Mouse (Mus musculus) heart, embryonic 11.5 days (tissue): ENCODE measurements around the gene Traip. TPM values are rescaled to one million over a fixed set of nuclear protein-coding genes. Genes with fewer than 3 reads are reported as not detected.

Experiments
- ATAC-seq: fragments of 200-750 bp; cut with Nextera tagmentation; replicated peaks from 2 replicates; pipeline ENCODE4 v1.8.0; 2017; ENCODE audit warnings: moderate library complexity; ENCODE audit not compliant: insufficient number of reproducible peaks, low FRiP score, low TSS enrichment
- H3K27ac ChIP-seq: fragments of 300-500 bp; sonication (generic); 2 replicates; pipeline ENCODE4 v1.5.1; 2014; ENCODE audit warnings: mild to moderate bottlenecking, low read depth, low read length
- H3K27me3 ChIP-seq: fragments of 300-500 bp; sonication (generic); 2 replicates; pipeline ENCODE4 v1.6.1; 2014; ENCODE audit warnings: mild to moderate bottlenecking, low read length, mixed read lengths; ENCODE audit not compliant: control insufficient read depth, insufficient read depth
- H3K36me3 ChIP-seq: fragments of 300-500 bp; sonication (generic); 2 replicates; pipeline ENCODE4 v1.6.1; 2014; ENCODE audit warnings: mild to moderate bottlenecking, low read length, moderate library complexity, mixed read lengths; ENCODE audit not compliant: control insufficient read depth, insufficient read depth
- H3K4me1 ChIP-seq: fragments of 300-500 bp; sonication (generic); 2 replicates; pipeline ENCODE4 v1.6.1; 2014; ENCODE audit warnings: low read length; ENCODE audit not compliant: control insufficient read depth, insufficient read depth
- H3K4me2 ChIP-seq: fragments of 300-500 bp; sonication (generic); 2 replicates; pipeline ENCODE4 v1.6.1; 2014; ENCODE audit warnings: mild to moderate bottlenecking, moderate library complexity
- H3K4me3 ChIP-seq: fragments of 300-500 bp; sonication (generic); 2 replicates; pipeline ENCODE4 v1.5.1; 2014; ENCODE audit warnings: low read depth, low read length
- H3K9ac ChIP-seq: fragments of 300-500 bp; sonication (generic); 2 replicates; pipeline ENCODE4 v1.6.1; 2014; ENCODE audit warnings: mild to moderate bottlenecking, low read depth, low read length, moderate library complexity
- H3K9me3 ChIP-seq: fragments of 300-500 bp; sonication (generic); replicated peaks from 2 replicates; pipeline ENCODE4 v1.6.1; 2016; ENCODE audit warnings: low read length; ENCODE audit not compliant: control insufficient read depth
- WGBS: fragments of 180-500 bp; shearing (Covaris S2); extraction: QIAGEN DNeasy Blood & Tissue Kit; methylation state at CpG from one replicate; pipeline ENCODE4 v1.1.7; 2014; ENCODE audit not compliant: insufficient replicate concordance; 5-methylcytosine and 5-hydroxymethylcytosine counted together
- polyA plus RNA-seq: library from polyadenylated mRNA; unstranded; fragments of >200 nt; fragmentation: Nextera tagmentation; extraction: Ambion mirVana; gene quantifications from 2 replicates; pipeline ENCODE4 v1.2.1, GENCODE M21; 2014

The Traip gene
- polyA plus RNA-seq, 1 experiment from 2014 or later = 14.5 TPM

GRCm38 (mm10) chr9:107936831-107937230 is 13.1 kb upstream of the Traip start:
- Histone ChIP-seq H3K9me3 (no peaks in the 10 kb centered on the region), H3K9ac (no peak overlapping the region), H3K4me1 (peaks cover 12% of the 10 kb centered on the region), H3K4me2 (no peak overlapping the region; the same call in 1 of the 2 replicates), H3K4me3 (no peak overlapping the region), H3K27me3 (peaks cover 53% of the 10 kb centered on the region), H3K36me3 (no peaks in the 10 kb centered on the region), H3K27ac (no peak overlapping the region)
- WGBS = 16% methylated on average over 3 of the region's 3 CpGs
- no peak for ATAC-seq

GRCm38 (mm10) chr9:107947241-107948194 is 2.4 kb upstream of the Traip start:
- Histone ChIP-seq H3K4me1 (peaks cover 7% of the 10 kb centered on the region), H3K4me2 (no peak overlapping the region), H3K27ac (no peak overlapping the region), H3K9ac (no peak overlapping the region), H3K36me3 (no peaks in the 10 kb centered on the region), H3K9me3 (no peaks in the 10 kb centered on the region), H3K4me3 (no peak overlapping the region), H3K27me3 (no peaks in the 10 kb centered on the region)
- no peak for ATAC-seq
- 86% methylated on average over 31 of the region's 31 CpGs for WGBS

- Histone ChIP-seq H3K4me1 (peaks cover 7% of the 10 kb centered on the region), H3K4me3 (no peak overlapping the region), H3K4me2 (no peak overlapping the region), H3K9me3 (no peaks in the 10 kb centered on the region), H3K36me3 (no peaks in the 10 kb centered on the region), H3K27ac (no peak overlapping the region), H3K9ac (no peak overlapping the region), H3K27me3 (no peaks in the 10 kb centered on the region)
- WGBS = 77% methylated on average over 13 of the region's 13 CpGs
- no peak for ATAC-seq
Observed at GRCm38 (mm10) chr9:107949184-107949921, 583 bp upstream of the Traip start.

GRCm38 (mm10) chr9:107950460-107951355 is 772 bp downstream of the Traip start:
- Histone ChIP-seq H3K9ac (peak overlapping the region; percentile 75), H3K4me3 (peak overlapping the region; percentile 59), H3K27me3 (no peaks in the 10 kb centered on the region), H3K27ac (peak overlapping the region; percentile 62; the same call in 1 of the 2 replicates), H3K4me2 (peak overlapping the region; percentile 78), H3K4me1 (peaks cover 9% of the 10 kb centered on the region), H3K36me3 (no peaks in the 10 kb centered on the region), H3K9me3 (no peaks in the 10 kb centered on the region)
- ATAC-seq = peak; percentile 81
- WGBS = 17% methylated on average over 45 of the region's 45 CpGs

GRCm38 (mm10) chr9:107955613-107956289 is 5.8 kb downstream of the Traip start:
- Histone ChIP-seq H3K9ac (no peak overlapping the region), H3K36me3 (peaks cover 17% of the 10 kb centered on the region; the same call in 1 of the 2 replicates), H3K27ac (no peak overlapping the region), H3K4me1 (peaks cover 9% of the 10 kb centered on the region), H3K4me3 (no peak overlapping the region), H3K9me3 (no peaks in the 10 kb centered on the region), H3K27me3 (no peaks in the 10 kb centered on the region), H3K4me2 (no peak overlapping the region)
- WGBS = 65% methylated on average over 6 of the region's 6 CpGs
- ATAC-seq = no peak

GRCm38 (mm10) chr9:107957141-107957540 is 7.2 kb downstream of the Traip start:
- Histone ChIP-seq H3K4me3 (no peak overlapping the region), H3K27me3 (no peaks in the 10 kb centered on the region), H3K36me3 (peaks cover 23% of the 10 kb centered on the region; the same call in 1 of the 2 replicates), H3K4me2 (no peak overlapping the region), H3K27ac (no peak overlapping the region), H3K9ac (no peak overlapping the region), H3K9me3 (no peaks in the 10 kb centered on the region), H3K4me1 (0 out of 2 replicates have a peak, but pooled peaks cover 5% of the 10 kb centered on the region)
- 69% methylated on average over 6 of the region's 6 CpGs for WGBS
- ATAC-seq = no peak

- no peak for ATAC-seq
Observed at GRCm38 (mm10) chr9:107959896-107960295, 10.0 kb downstream of the Traip start.

More at GRCm38 (mm10) chr9:107959896-107960295, 10.0 kb downstream of the Traip start:
- H3K4me1 ChIP-seq = peaks cover 13% of the 10 kb centered on the region; the same call in 1 of the 2 replicates
- WGBS = 62% methylated on average over 6 of the region's 6 CpGs
- H3K4me2 ChIP-seq = no peak overlapping the region
- H3K27ac ChIP-seq = no peak overlapping the region
- peaks cover 26% of the 10 kb centered on the region; the same call in 1 of the 2 replicates for H3K36me3 ChIP-seq
- H3K27me3 ChIP-seq = no peaks in the 10 kb centered on the region
- H3K9me3 ChIP-seq = no peaks in the 10 kb centered on the region
- H3K9ac ChIP-seq = no peak overlapping the region
- H3K4me3 ChIP-seq = no peak overlapping the region
